Mouse (Mus musculus): ENCODE measurements at regions not wholly inside any gene's neighbourhood (a gene's known extent, or its start where the extent isn't known, plus 50 kb on each side); places are given as distances from the start of the nearest gene placed in this dataset.

DNA sequence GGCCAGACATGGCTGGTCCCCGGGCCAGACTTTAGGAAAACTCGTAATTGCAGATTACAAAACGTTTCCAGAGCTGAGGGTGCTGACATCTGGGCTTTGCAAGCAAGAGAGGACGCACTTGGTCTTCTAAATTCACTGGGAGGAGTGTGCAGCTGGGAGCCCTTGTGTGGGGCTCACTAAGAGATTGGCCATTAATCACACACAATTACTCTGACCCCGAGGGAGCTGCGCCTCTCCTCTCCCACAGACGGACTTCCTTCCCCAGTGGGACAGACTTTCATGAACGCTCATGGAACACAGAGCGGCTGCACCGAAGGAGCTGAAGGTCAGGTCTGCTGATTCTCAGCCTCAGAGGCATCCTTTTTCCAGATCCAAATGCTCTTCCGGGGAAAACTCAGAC lies 407.2 kb downstream of the Med13l start:
- no peak for DNase-seq (ENCODE audit: low read depth, low spot score)

DNA sequence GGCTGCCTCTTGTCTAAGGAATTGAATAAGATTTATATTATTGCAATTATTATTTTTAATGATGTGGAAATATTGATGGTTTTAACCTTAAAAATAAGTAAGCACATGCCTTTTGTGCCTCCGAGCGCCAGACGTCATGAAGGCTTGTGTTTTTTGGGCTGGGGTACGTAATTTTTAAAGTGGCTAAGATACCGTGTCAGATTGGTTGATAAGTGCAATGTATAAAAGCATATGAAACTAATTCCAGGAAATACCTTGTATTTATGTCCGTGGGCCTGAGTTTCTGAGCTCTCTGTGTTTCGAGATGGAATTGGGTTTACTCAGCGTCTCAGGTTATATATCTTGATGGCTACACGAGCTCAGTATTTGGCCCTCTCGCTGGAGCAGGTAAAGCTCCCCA lies 414.7 kb downstream of the Med13l start:
- no peak for DNase-seq (ENCODE audit: low read depth, low spot score)

- DNase-seq (ENCODE audit: low read depth, low spot score): no peak
Measured at GRCm38 (mm10) chr5:118978921-118979630, 418.6 kb downstream of the Med13l start.

GRCm38 (mm10) chr5:118981046-118981445 lies 420.6 kb downstream of the Med13l start:
- DNase-seq (ENCODE audit: low read depth, low spot score): no peak

GRCm38 (mm10) chr5:118984251-118984650 lies 423.8 kb downstream of the Med13l start:
- DNase-seq (ENCODE audit: low read depth, low spot score): no peak

DNA sequence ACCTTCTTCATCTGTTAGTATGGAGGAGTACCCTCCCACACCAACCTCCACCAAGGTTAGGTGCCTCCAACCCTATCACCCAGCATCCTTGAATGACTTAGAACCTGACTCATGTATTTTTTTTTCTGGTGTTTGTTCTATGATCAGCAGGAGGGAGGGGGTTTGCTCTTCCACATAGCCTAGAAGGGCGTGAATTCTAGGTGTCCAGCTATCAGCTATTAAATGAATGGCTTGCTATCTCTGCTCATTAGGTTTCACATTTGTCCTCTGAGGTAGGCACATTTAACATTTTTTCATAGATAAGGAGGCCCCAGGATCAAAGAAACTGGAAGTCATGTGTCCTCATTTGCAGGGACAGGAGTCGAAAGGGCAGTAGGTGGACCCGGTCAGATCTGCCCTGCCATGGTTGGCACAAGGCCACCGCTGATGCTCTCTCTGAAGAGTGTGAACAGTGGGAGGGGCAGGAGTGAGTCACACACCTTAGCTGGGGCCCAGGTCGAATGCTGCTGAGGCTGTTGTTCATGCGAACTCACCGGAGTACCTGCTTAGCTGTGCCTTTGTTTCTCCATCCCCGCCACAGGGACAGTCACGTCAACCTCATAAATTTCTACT lies 424.4 kb downstream of the Med13l start:
- no peak for DNase-seq (ENCODE audit: low read depth, low spot score)

GRCm38 (mm10) chr5:118987376-118988000 lies 427.0 kb downstream of the Med13l start:
- no peak for DNase-seq (ENCODE audit: low read depth, low spot score)

GRCm38 (mm10) chr5:118999124-118999523 lies 438.6 kb downstream of the Med13l start:
- DNase-seq (ENCODE audit: low read depth, low spot score): no peak

GRCm38 (mm10) chr5:119005825-119006471 lies 445.5 kb downstream of the Med13l start:
- DNase-seq (ENCODE audit: low read depth, low spot score): no peak

GRCm38 (mm10) chr5:119010048-119010447 lies 449.6 kb downstream of the Med13l start:
- no peak for DNase-seq (ENCODE audit: low read depth, low spot score)

DNA sequence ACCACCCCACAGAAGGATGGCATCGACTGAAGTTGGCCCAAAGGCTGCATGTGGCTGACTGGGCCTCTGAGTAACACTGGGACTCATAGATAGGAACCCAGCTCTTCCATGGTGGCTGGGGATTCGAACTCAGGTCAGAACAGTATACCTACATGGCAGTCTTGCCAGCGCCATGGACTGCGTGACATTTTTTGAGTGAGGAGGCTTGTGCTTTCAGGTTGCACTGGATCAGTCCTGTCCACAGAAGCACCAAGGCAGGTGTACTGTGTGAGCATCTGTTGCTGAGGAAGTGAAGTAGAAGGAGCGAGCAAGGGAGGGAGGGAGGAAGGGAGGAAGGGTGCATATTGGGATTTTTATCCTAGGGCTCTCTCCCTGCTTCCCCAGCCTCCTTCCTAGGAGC lies 454.7 kb downstream of the Med13l start:
- DNase-seq (ENCODE audit: low read depth, low spot score): no peak

- DNase-seq (ENCODE audit: low read depth, low spot score): no peak
Measured at GRCm38 (mm10) chr5:119015606-119016255, 455.3 kb downstream of the Med13l start.

DNA sequence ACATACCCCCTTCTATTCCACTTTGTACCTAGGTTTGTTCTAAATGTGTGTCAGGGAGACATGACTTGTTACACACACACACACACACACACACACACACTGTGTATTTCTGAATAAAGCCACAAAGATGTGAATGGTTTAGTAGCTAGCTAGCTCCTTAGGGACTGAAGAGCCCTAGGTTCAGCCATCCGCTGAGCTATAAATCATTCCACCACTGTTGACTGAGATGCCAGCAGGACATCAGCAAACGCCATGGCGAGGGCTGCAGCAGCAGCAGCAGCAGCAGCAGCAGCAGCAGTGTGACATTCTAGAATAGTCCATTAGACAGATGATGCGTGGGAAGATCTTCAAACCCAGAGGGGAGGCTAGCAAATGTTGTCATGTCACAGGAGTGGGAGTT lies 455.9 kb downstream of the Med13l start:
- DNase-seq (ENCODE audit: low read depth, low spot score): no peak

- DNase-seq (ENCODE audit: low read depth, low spot score): no peak
Measured at GRCm38 (mm10) chr5:119023947-119024346, 463.5 kb downstream of the Med13l start.

DNA sequence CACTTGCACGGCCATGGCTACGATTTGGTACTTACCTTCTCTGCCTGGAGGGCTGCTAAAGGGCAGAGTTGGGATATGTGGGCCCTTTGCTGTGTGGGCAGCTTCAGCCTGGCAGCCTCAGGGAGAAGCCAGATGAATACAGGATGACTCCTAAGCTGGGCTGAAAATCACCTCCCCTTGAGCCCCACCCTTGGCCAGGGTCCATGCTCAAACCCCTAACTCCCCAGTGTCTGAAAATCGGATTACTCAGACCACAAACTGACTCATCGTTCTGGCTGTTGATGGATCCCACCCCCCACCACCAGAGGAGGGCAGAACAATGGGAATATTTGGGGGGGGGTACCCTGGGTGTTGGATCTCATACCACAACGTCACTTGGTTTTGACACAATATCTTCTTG lies 471.6 kb downstream of the Med13l start:
- no peak for DNase-seq (ENCODE audit: low read depth, low spot score)

GRCm38 (mm10) chr5:119044548-119044947 lies 484.1 kb downstream of the Med13l start:
- DNase-seq (ENCODE audit: low read depth, low spot score): no peak

- DNase-seq (ENCODE audit: low read depth, low spot score): no peak
Measured at GRCm38 (mm10) chr5:119047581-119047980, 487.1 kb downstream of the Med13l start.

- no peak for DNase-seq (ENCODE audit: low read depth, low spot score)
Measured at GRCm38 (mm10) chr5:119052354-119052996, 492.0 kb downstream of the Med13l start.

GRCm38 (mm10) chr5:119053738-119054137 lies 493.3 kb downstream of the Med13l start:
- DNase-seq (ENCODE audit: low read depth, low spot score): no peak

DNA sequence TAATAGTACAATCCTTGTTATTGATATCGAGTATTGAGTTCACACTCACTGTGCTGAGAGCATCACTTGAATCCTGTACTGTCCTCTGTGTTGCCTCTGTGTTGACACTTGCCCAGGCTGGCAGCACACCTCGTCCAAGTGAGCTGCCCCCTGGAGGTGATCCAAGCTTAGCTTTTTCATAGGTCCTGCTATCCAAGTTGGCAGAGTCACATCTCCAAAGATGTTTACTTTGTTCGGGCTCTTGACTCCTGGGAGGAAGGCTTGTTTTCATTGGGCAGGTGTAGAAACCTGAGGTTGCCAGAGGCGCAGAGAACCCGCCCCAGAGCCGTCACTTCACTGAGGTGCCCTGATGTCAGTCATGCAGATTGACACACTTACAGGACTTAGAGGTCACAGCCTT lies 493.9 kb downstream of the Med13l start:
- DNase-seq (ENCODE audit: low read depth, low spot score): no peak

DNA sequence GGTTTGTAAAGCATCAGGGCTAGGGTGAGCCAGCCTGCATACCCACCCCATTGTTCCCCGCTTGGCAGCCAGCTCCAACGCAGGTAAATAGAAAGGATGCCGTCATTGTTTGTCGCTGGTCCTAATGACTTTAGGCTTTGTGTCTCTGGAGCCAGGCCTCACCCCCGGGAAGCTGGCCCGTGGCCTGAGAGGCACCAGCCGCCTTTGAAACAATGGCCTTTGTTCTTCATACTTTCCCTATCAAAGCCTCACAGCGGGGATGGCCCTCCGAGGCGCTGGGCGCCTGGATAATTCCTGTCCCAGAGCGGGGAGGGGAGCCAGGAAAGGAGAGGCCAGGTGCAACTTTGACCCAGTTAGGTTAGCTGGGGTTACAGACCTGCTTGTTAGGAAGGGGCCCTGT lies 495.0 kb downstream of the Med13l start:
- DNase-seq (ENCODE audit: low read depth, low spot score): no peak

DNA sequence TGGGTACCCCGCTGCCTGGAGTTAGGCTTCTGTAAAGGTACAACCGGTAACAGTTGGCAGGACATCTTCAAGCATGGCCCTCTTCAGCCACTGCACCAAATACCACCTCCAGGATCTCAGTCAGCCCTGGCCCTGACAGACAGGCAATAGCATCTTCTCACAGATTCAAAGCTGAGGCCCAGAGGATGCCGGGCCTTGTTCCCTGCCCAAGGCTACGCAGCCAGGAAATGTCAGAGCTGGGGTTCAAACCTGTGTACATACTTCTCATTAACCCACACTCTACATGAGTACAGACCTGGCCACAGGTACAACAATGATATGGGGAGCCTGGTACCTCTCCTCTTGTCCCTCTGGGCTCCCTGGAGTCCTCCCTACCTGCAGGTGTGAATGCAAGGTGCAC lies 497.3 kb downstream of the Med13l start:
- DNase-seq (ENCODE audit: low read depth, low spot score): no peak
